ENCODE assay signal across 17 mouse cellular contexts in the genomic region with DNA sequence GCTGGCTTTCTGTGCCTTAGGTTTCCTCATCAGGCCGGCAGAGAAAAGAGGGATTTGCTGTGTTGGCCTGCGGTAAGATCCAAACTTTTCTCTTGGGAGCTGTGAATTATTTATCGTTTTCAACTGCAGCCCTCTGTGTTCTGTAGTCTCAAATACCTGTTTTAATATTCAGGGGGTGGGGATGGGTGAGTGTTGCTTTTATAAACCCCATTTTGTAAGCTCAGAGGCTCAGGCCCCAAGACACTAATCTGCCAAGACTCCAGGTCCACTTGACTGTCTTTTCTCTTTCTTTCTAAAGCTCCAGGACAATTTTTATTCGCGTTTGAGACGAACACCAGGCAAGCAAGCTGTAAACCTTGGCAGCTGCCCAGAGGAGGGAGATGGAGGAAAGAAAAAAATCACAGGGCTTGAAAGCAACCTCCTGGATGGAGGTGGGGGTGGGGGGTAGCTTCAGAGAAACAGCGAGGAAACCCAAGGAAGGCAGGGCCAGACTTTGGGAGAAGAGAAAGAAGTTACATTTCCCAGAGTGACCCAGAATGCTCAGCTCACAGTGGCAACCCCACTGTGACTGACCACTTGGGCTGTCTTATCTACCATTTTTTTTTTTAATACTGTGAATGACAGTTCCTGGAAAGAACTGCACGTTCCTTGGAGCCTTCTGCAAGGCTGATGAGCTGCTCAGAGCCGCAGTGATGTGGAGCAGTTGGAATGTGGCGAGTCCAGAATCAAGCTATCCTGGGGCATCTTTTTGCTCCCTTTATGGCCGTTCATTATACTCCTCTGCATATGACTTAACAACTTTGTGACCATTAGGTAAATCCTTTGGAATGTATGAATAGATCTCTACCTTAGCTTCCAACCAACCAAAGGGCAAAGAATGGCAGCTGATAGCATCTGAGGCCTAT. TPM values are rescaled to one million over a fixed set of nuclear protein-coding genes. Genes with fewer than 3 reads are reported as not detected.
DNase-seq lines count a peak whose midpoint lies in the region; ATAC-seq and TF ChIP-seq lines count a peak whose summit lies in the region.
"Had no signal": no experiment of that assay in that cellular context is flagged by ENCODE, and none has a peak within 500 bp of the region (broad histone marks: within the 10 kb centered on the region; RNA-seq: fewer than 3 reads in every experiment).

No protein-coding gene starts in this region.

- TF ChIP-seq CTCF in lung, embryonic 14.5 days (IDR thresholded peaks at IDR 0.05; ENCODE audit: low read depth), result no peak
- TF ChIP-seq CTCF in thymus, adult 2 months (IDR thresholded peaks at IDR 0.05; ENCODE audit: borderline replicate concordance, control insufficient read depth, extremely low read depth, insufficient read depth, low read length, poor library complexity), result no peak

- no peak overlapping the region for H3K9ac ChIP-seq in forebrain, embryonic 15.5 days (replicated peaks)
- H3K9ac ChIP-seq in forebrain, embryonic 16.5 days (replicated peaks; ENCODE audit: low read depth, low read length), result no peak overlapping the region
- H3K9ac ChIP-seq in lung, embryonic 14.5 days, result no peak overlapping the region
- H3K9ac ChIP-seq in limb, embryonic 15.5 days, result no peak overlapping the region
- H3K9ac ChIP-seq: embryonic facial prominence, embryonic 15.5 days; hindbrain, embryonic 15.5 days had no signal

- no peaks in the 10 kb centered on the region for H3K36me3 ChIP-seq in forebrain, embryonic 15.5 days
- H3K36me3 ChIP-seq in forebrain, embryonic 16.5 days (ENCODE audit: control insufficient read depth, insufficient read depth), result no peaks in the 10 kb centered on the region
- no peaks in the 10 kb centered on the region for H3K36me3 ChIP-seq in lung, embryonic 14.5 days (ENCODE audit: insufficient read depth)
- no peaks in the 10 kb centered on the region for H3K36me3 ChIP-seq in limb, embryonic 15.5 days
- no peaks in the 10 kb centered on the region for H3K36me3 ChIP-seq in thymus, adult 2 months (ENCODE audit: control insufficient read depth, insufficient read depth, low read length)
- H3K36me3 ChIP-seq: embryonic facial prominence, embryonic 15.5 days; G1E; hindbrain, embryonic 15.5 days had no signal

- no peak for TF ChIP-seq POLR2A in thymus, adult 2 months (IDR thresholded peaks at IDR 0.05; ENCODE audit: control insufficient read depth, extremely low read depth, insufficient read depth, low read length, poor library complexity)

- peak overlapping the region; percentile 43 for H3K27ac ChIP-seq in forebrain, embryonic 15.5 days (replicated peaks)
- H3K27ac ChIP-seq in forebrain, embryonic 16.5 days (ENCODE audit: low read length), result no peak overlapping the region
- no peak overlapping the region for H3K27ac ChIP-seq in lung, embryonic 14.5 days (ENCODE audit: low read depth)
- peak overlapping the region; percentile 87 for H3K27ac ChIP-seq in limb, embryonic 15.5 days
- H3K27ac ChIP-seq in thymus, adult 2 months (ENCODE audit: control insufficient read depth, insufficient read depth, low read length), result no peak overlapping the region
- H3K27ac ChIP-seq: embryonic facial prominence, embryonic 15.5 days; gastrocnemius, adult 2 months; hindbrain, embryonic 15.5 days had no signal

- no peaks in the 10 kb centered on the region for H3K9me3 ChIP-seq in forebrain, embryonic 15.5 days
- H3K9me3 ChIP-seq in forebrain, embryonic 16.5 days (ENCODE audit: control insufficient read depth, low read length), result no peaks in the 10 kb centered on the region
- no peaks in the 10 kb centered on the region for H3K9me3 ChIP-seq in lung, embryonic 14.5 days (ENCODE audit: low read depth, low read length)
- no peaks in the 10 kb centered on the region for H3K9me3 ChIP-seq in limb, embryonic 15.5 days
- H3K9me3 ChIP-seq: G1E; hindbrain, embryonic 15.5 days had no signal

- WGBS in forebrain, embryonic 15.5 days, result 41% methylated on average over 11 of the region's 11 CpGs
- 39% methylated on average over 11 of the region's 11 CpGs for WGBS in forebrain, embryonic 16.5 days
- 40% methylated on average over 11 of the region's 11 CpGs for WGBS in lung, embryonic 14.5 days
- WGBS in limb, embryonic 15.5 days, result 26% methylated on average over 11 of the region's 11 CpGs
- 77% methylated on average over 11 of the region's 11 CpGs for WGBS in thymus, adult 2 months

- peak; percentile 38 for DNase-seq in lung, embryonic 14.5 days
- DNase-seq in lung, adult 18-20 months, result no peak
- DNase-seq in brain, adult 2 months (ENCODE audit: low read depth, low spot score), result peak; percentile 40
- DNase-seq in thymus, adult 2 months, result no peak
- no peak for DNase-seq in adrenal gland, postnatal 36 days

- H3K4me1 ChIP-seq in forebrain, embryonic 15.5 days, result peaks cover 12% of the 10 kb centered on the region; the same call in 1 of the 2 replicates
- no peaks in the 10 kb centered on the region; the same call in 1 of the 2 replicates for H3K4me1 ChIP-seq in forebrain, embryonic 16.5 days (replicated peaks; ENCODE audit: control insufficient read depth, insufficient read depth, low read length)
- H3K4me1 ChIP-seq in lung, embryonic 14.5 days (ENCODE audit: insufficient read depth), result no peaks in the 10 kb centered on the region; the same call in 1 of the 2 replicates
- peaks cover 27% of the 10 kb centered on the region for H3K4me1 ChIP-seq in limb, embryonic 15.5 days
- peaks cover 21% of the 10 kb centered on the region for H3K4me1 ChIP-seq in thymus, adult 2 months (replicated peaks; ENCODE audit: control insufficient read depth, insufficient read depth, low read length)
- H3K4me1 ChIP-seq: hindbrain, embryonic 15.5 days had no signal

- no peak overlapping the region for H3K4me2 ChIP-seq in forebrain, embryonic 15.5 days (replicated peaks)
- no peak overlapping the region for H3K4me2 ChIP-seq in forebrain, embryonic 16.5 days (ENCODE audit: low read length)
- H3K4me2 ChIP-seq in lung, embryonic 14.5 days, result no peak overlapping the region
- no peak overlapping the region for H3K4me2 ChIP-seq in limb, embryonic 15.5 days
- H3K4me2 ChIP-seq: embryonic facial prominence, embryonic 15.5 days; hindbrain, embryonic 15.5 days had no signal

- no peak for ATAC-seq in forebrain, embryonic 15.5 days (replicated peaks)
- no peak for ATAC-seq in forebrain, embryonic 16.5 days
- ATAC-seq in lung, embryonic 14.5 days (ENCODE audit: insufficient read depth), result no peak
- peak; percentile 56; the same call in 1 of the 2 replicates for ATAC-seq in limb, embryonic 15.5 days (ENCODE audit: insufficient number of reproducible peaks, low FRiP score, low TSS enrichment, low read depth)
- ATAC-seq: activated CD4-positive, CD25-positive, alpha-beta regulatory T cell, adult 4 months had no signal

- H3K4me3 ChIP-seq in forebrain, embryonic 15.5 days, result no peak overlapping the region
- no peak overlapping the region for H3K4me3 ChIP-seq in forebrain, embryonic 16.5 days (replicated peaks; ENCODE audit: low read length)
- H3K4me3 ChIP-seq in lung, embryonic 14.5 days (ENCODE audit: low read depth, low read length), result no peak overlapping the region
- no peak overlapping the region for H3K4me3 ChIP-seq in limb, embryonic 15.5 days
- no peak overlapping the region for H3K4me3 ChIP-seq in thymus, adult 2 months (ENCODE audit: control insufficient read depth, insufficient read depth, low read length)
- H3K4me3 ChIP-seq: embryonic facial prominence, embryonic 15.5 days; gastrocnemius, adult 2 months; hindbrain, embryonic 15.5 days; megakaryocyte, embryonic 14.5 days had no signal

- no peaks in the 10 kb centered on the region for H3K27me3 ChIP-seq in forebrain, embryonic 15.5 days
- H3K27me3 ChIP-seq in forebrain, embryonic 16.5 days (replicated peaks; ENCODE audit: control insufficient read depth, insufficient read depth, low read length), result no peaks in the 10 kb centered on the region
- no peaks in the 10 kb centered on the region for H3K27me3 ChIP-seq in lung, embryonic 14.5 days (ENCODE audit: insufficient read depth, low read length)
- H3K27me3 ChIP-seq in limb, embryonic 15.5 days, result no peaks in the 10 kb centered on the region
- H3K27me3 ChIP-seq in thymus, adult 2 months (ENCODE audit: control insufficient read depth, insufficient read depth, low read length), result no peaks in the 10 kb centered on the region
- H3K27me3 ChIP-seq: embryonic facial prominence, embryonic 15.5 days; hindbrain, embryonic 15.5 days had no signal

RNA-seq across cellular contexts. Expression of a gene that starts 21.2 kb away (rescaled TPM):
- 55.5 and 60.0 TPM in 2 replicates for polyA plus RNA-seq in forebrain, embryonic 15.5 days (2015; fragmentation: Nextera tagmentation; extraction: Ambion mirVana)
- 58.6 and 68.3 TPM in 2 replicates for polyA plus RNA-seq in forebrain, embryonic 16.5 days (2015; fragmentation: Nextera tagmentation; extraction: Ambion mirVana)
- polyA plus RNA-seq in lung, embryonic 14.5 days (2014; fragmentation: Nextera tagmentation; extraction: Ambion mirVana), result 70.1 and 71.0 TPM in 2 replicates
- 65.0 and 67.5 TPM in 2 replicates for polyA plus RNA-seq in limb, embryonic 15.5 days (2015; fragmentation: Nextera tagmentation; extraction: Ambion mirVana)
- 146 and 202 TPM in 2 replicates for polyA plus RNA-seq in thymus, adult 2 months (2012; rRNA removed)
- 10 to 100 TPM; 74.0 to 98.3 TPM for total RNA-seq in adrenal gland, postnatal 36 days (2021)

RNA-seq across cellular contexts. Expression of a gene that starts 32.6 kb away (rescaled TPM):
- 8.1 and 9.1 TPM in 2 replicates for polyA plus RNA-seq in forebrain, embryonic 15.5 days (2015; fragmentation: Nextera tagmentation; extraction: Ambion mirVana)
- 5.3 and 9.2 TPM in 2 replicates for polyA plus RNA-seq in forebrain, embryonic 16.5 days (2015; fragmentation: Nextera tagmentation; extraction: Ambion mirVana)
- polyA plus RNA-seq in lung, embryonic 14.5 days (2014; fragmentation: Nextera tagmentation; extraction: Ambion mirVana), result 4.4 and 5.3 TPM in 2 replicates
- polyA plus RNA-seq in limb, embryonic 15.5 days (2015; fragmentation: Nextera tagmentation; extraction: Ambion mirVana), result 6.3 and 6.9 TPM in 2 replicates
- 19.6 and 24.8 TPM in 2 replicates for polyA plus RNA-seq in thymus, adult 2 months (2012; rRNA removed)
- 10 to 100 TPM in 1 of 2 experiments, 1 to 10 TPM in 1; 8.0 to 12.5 TPM for total RNA-seq in adrenal gland, postnatal 36 days (2021)

RNA-seq across cellular contexts. Expression of a gene that starts 43.7 kb away (rescaled TPM):
- 4.3 and 4.5 TPM in 2 replicates for polyA plus RNA-seq in forebrain, embryonic 15.5 days (2015; fragmentation: Nextera tagmentation; extraction: Ambion mirVana)
- polyA plus RNA-seq in forebrain, embryonic 16.5 days (2015; fragmentation: Nextera tagmentation; extraction: Ambion mirVana), result 1.4 and 3.0 TPM in 2 replicates
- 280 and 282 TPM in 2 replicates for polyA plus RNA-seq in lung, embryonic 14.5 days (2014; fragmentation: Nextera tagmentation; extraction: Ambion mirVana)
- 18.3 and 31.2 TPM in 2 replicates for polyA plus RNA-seq in limb, embryonic 15.5 days (2015; fragmentation: Nextera tagmentation; extraction: Ambion mirVana)
- 20.5 and 28.7 TPM in 2 replicates for polyA plus RNA-seq in thymus, adult 2 months (2012; rRNA removed)
- total RNA-seq in adrenal gland, postnatal 36 days (2021), result not detected
- total RNA-seq: G1E; gastrocnemius, adult 2 months; layer of hippocampus, postnatal 36 days had no signal
- polyA plus RNA-seq: activated CD4-positive, CD25-positive, alpha-beta regulatory T cell, adult 4 months; G1E had no signal

RNA-seq across cellular contexts. Expression of a gene that starts 45.0 kb away (rescaled TPM):
- not detected in 2 replicates for polyA plus RNA-seq in forebrain, embryonic 15.5 days (2015; fragmentation: Nextera tagmentation; extraction: Ambion mirVana)
- polyA plus RNA-seq in forebrain, embryonic 16.5 days (2015; fragmentation: Nextera tagmentation; extraction: Ambion mirVana), result not detected in 2 replicates
- polyA plus RNA-seq in lung, embryonic 14.5 days (2014; fragmentation: Nextera tagmentation; extraction: Ambion mirVana), result not detected in 2 replicates
- not detected in 2 replicates for polyA plus RNA-seq in limb, embryonic 15.5 days (2015; fragmentation: Nextera tagmentation; extraction: Ambion mirVana)
- not detected in 2 replicates for polyA plus RNA-seq in thymus, adult 2 months (2012; rRNA removed)
- total RNA-seq in adrenal gland, postnatal 36 days (2021), result not detected
- total RNA-seq: G1E; gastrocnemius, adult 2 months; layer of hippocampus, postnatal 36 days had no signal
- polyA plus RNA-seq: embryonic facial prominence, embryonic 15.5 days; G1E; heart, postnatal 0 days; hindbrain, embryonic 15.5 days; lung, embryonic 16.5 days had no signal

RNA-seq across cellular contexts. Expression of a gene that starts 54.7 kb away (rescaled TPM):
- polyA plus RNA-seq in forebrain, embryonic 15.5 days (2015; fragmentation: Nextera tagmentation; extraction: Ambion mirVana), result not detected in 2 replicates
- not detected in 2 replicates for polyA plus RNA-seq in forebrain, embryonic 16.5 days (2015; fragmentation: Nextera tagmentation; extraction: Ambion mirVana)
- not detected in 2 replicates for polyA plus RNA-seq in lung, embryonic 14.5 days (2014; fragmentation: Nextera tagmentation; extraction: Ambion mirVana)
- not detected in 2 replicates for polyA plus RNA-seq in limb, embryonic 15.5 days (2015; fragmentation: Nextera tagmentation; extraction: Ambion mirVana)
- polyA plus RNA-seq in thymus, adult 2 months (2012; rRNA removed), result not detected in 2 replicates
- not detected for total RNA-seq in adrenal gland, postnatal 36 days (2021)
- total RNA-seq: G1E; gastrocnemius, adult 2 months; layer of hippocampus, postnatal 36 days had no signal
- polyA plus RNA-seq: activated CD4-positive, CD25-positive, alpha-beta regulatory T cell, adult 4 months; embryonic facial prominence, embryonic 15.5 days; G1E; heart, postnatal 0 days; hindbrain, embryonic 15.5 days; lung, embryonic 16.5 days had no signal

Comparison
In these comparisons a context has a peak if more than half of its experiments do, and no peak if none do; other contexts are left out.
1. H3K27ac ChIP-seq: peak in forebrain, embryonic 15.5 days (single experiment) and limb, embryonic 15.5 days (single experiment); none in forebrain, embryonic 16.5 days (single experiment), lung, embryonic 14.5 days (single experiment) and thymus, adult 2 months (single experiment).
2. DNase-seq: peak in lung, embryonic 14.5 days (single experiment) and brain, adult 2 months (single experiment); none in lung, adult 18-20 months (0 of 2), thymus, adult 2 months (single experiment) and adrenal gland, postnatal 36 days (0 of 2).